12 mouse cellular contexts compared by ENCODE assay signal in the genomic region with DNA sequence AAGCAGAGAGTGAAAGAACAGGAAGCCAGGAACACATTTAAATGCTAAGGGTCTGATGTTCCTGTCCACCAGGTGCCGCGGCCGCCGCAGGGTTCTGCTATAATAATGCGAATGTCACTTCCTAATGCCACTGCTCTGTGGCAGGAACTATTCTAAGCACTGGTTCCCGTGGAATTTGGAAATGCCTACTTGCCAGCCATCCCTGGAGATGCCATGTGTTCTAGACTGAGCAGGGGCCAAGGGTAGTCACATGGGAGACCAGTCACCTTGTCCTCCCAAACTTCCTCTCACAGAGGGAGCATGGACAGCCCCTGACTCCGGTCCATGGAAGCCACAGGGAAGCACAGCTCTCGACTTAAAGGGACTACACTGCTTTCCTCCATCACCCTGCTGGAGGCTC.
A peak's percentile ranks its signal among the peaks of the same experiment; 100 is the strongest.
DNase-seq lines count a peak whose midpoint lies in the region.
"Had no signal": no experiment of that assay in that cellular context is flagged by ENCODE, and none has a peak within 500 bp of the region (broad histone marks: within the 10 kb centered on the region; RNA-seq: fewer than 3 reads in every experiment).

No protein-coding gene starts in this region.

- peak; percentile 57 for DNase-seq in brain, adult 2 months (ENCODE audit: low read depth, low spot score)
- DNase-seq in cerebellum, adult 18-20 months, result peak; percentile 33 to 39
- peak; percentile 55 for DNase-seq in cerebellum, adult 9-11 months
- peak; percentile 36 to 41 for DNase-seq in cerebellum, postnatal 36 days
- DNase-seq in urinary bladder, postnatal 10 days (ENCODE audit: low spot score), result no peak
- no peak for DNase-seq in c-Kit-positive CD71-positive TER-119-positive erythroid progenitor cells, embryonic 14.5 days (ENCODE audit: low spot score)
- no peak for DNase-seq in gastrocnemius, adult 18-20 months (ENCODE audit: low spot score)
- DNase-seq: adrenal gland, postnatal 10 days; gastrocnemius, postnatal 36 days; heart, adult 11 months; heart, postnatal 36 days; kidney, adult 2 months had no signal

Comparison
In these comparisons a context has a peak if more than half of its experiments do, and no peak if none do; other contexts are left out.
1. DNase-seq: peak in brain, adult 2 months (single experiment), cerebellum, adult 18-20 months (2 of 2), cerebellum, adult 9-11 months (single experiment) and cerebellum, postnatal 36 days (2 of 2); none in urinary bladder, postnatal 10 days (single experiment), c-Kit-positive CD71-positive TER-119-positive erythroid progenitor cells, embryonic 14.5 days (single experiment) and gastrocnemius, adult 18-20 months (single experiment).